Mouse (Mus musculus) heart, embryonic 14.5 days (tissue): Measurements from ENCODE around the gene Ndufaf2. TPM values are rescaled to one million over a fixed set of nuclear protein-coding genes. Genes with fewer than 3 reads are reported as not detected.

ENCODE experiments used
- ATAC-seq: fragments of 200-750 bp; cut with Nextera tagmentation; 2 replicates; pipeline ENCODE4 v1.8.0; 2017; ENCODE audit warnings: low read depth, moderate TSS enrichment; ENCODE audit not compliant: insufficient number of reproducible peaks, insufficient read depth, low FRiP score
- H3K27ac ChIP-seq, 2 experiments: fragments of 200-500 bp in 1 of 2; fragments of 300-500 bp in 1 of 2; sonication (generic) in 1 of 2; replicated peaks in 1 of 2; 2 replicates each; pipeline ENCODE4 v1.5.1; 2012 to 2014; ENCODE audit warnings: low read depth in 2 of 2, low read length in 2 of 2, control low read depth in 1 of 2, mild to moderate bottlenecking in 1 of 2, mixed read lengths in 1 of 2; ENCODE audit not compliant: control insufficient read depth in 1 of 2, insufficient read depth in 1 of 2
- H3K27me3 ChIP-seq: fragments of 300-500 bp; sonication (generic); 2 replicates; pipeline ENCODE4 v1.6.1; 2014; ENCODE audit warnings: mild to moderate bottlenecking, low read length, control low read depth; ENCODE audit not compliant: control insufficient read depth, insufficient read depth
- H3K36me3 ChIP-seq: fragments of 300-500 bp; sonication (generic); 2 replicates; pipeline ENCODE4 v1.6.1; 2014; ENCODE audit warnings: mild to moderate bottlenecking, control low read depth, low read length, mixed read lengths; ENCODE audit not compliant: control insufficient read depth, insufficient read depth
- H3K4me1 ChIP-seq, 2 experiments: fragments of 200-500 bp in 1 of 2; fragments of 300-500 bp in 1 of 2; sonication (generic) in 1 of 2; 2 replicates each; pipeline ENCODE4 v1.6.1; 2012 to 2014; ENCODE audit warnings: low read length in 2 of 2, control low read depth in 1 of 2, mixed read lengths in 1 of 2; ENCODE audit not compliant: control insufficient read depth in 2 of 2, insufficient read depth in 2 of 2
- H3K4me2 ChIP-seq: fragments of 300-500 bp; sonication (generic); 2 replicates; pipeline ENCODE4 v1.6.1; 2014; ENCODE audit warnings: mild to moderate bottlenecking, low read length
- H3K4me3 ChIP-seq, 2 experiments: fragments of 200-500 bp in 1 of 2; fragments of 300-500 bp in 1 of 2; sonication (generic) in 1 of 2; 2 replicates each; pipeline ENCODE4 v1.5.1; 2012 to 2014; ENCODE audit warnings: low read length in 2 of 2, mild to moderate bottlenecking in 2 of 2, control low read depth in 1 of 2, low read depth in 1 of 2, moderate library complexity in 1 of 2; ENCODE audit not compliant: control insufficient read depth in 1 of 2, insufficient read depth in 1 of 2
- H3K9ac ChIP-seq: fragments of 300-500 bp; sonication (generic); 2 replicates; pipeline ENCODE4 v1.6.1; 2014; ENCODE audit warnings: mild to moderate bottlenecking, low read length
- H3K9me3 ChIP-seq: fragments of 300-500 bp; sonication (generic); 2 replicates; pipeline ENCODE4 v1.6.1; 2016; ENCODE audit warnings: low read length, control low read depth; ENCODE audit not compliant: control insufficient read depth
- WGBS: fragments of 180-500 bp; shearing (Covaris S2); extraction: QIAGEN DNeasy Blood & Tissue Kit; methylation state at CpG from one replicate; pipeline ENCODE4 v1.1.7; 2014; 5-methylcytosine and 5-hydroxymethylcytosine counted together
- polyA plus RNA-seq: library from polyadenylated mRNA; unstranded; fragments of >200 nt; fragmentation: Nextera tagmentation; extraction: Ambion mirVana; gene quantifications from 2 replicates; pipeline ENCODE4 v1.2.1, GENCODE M21; 2014

Ndufaf2 gene
- polyA plus RNA-seq, 1 experiment from 2014 or later = 56.8 TPM

DNA sequence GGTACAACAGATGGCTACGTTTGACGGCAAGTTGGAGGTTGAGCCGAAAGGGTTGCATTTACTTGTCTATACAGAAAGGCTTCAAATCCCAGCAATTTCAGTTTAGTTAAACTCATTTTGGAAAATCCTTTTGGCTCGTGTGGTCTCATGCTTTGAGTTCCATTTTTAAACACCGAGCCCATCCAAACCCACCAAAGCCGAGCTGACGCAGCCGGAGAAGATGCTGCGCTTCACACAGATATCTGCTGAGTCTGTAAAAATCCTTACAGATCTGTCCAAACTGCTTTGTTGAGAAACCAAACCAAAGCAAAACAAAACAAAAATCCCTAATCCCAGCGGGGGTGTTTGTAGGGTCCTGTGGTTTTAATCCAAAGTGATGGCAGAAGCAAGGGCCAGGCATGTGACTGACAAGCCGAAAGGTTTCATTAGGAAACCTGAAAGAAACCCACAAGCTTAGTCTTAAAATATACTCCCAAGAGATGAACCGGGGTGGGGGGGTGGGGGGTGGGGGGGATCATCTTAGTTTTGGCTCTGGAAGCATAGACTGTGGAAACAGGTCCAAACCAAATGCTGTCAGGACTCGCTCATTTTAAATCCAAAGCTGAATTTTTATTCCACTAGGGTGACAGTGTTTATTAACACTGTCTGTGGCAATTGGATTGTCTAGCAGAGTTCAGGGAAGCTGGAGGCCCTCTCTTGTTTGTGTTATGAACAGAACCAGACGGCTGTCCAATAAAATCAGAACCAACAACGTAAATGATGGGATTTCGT, 181.4 kb downstream of the Ndufaf2 start:
- Histone ChIP-seq H3K4me2 (no peak overlapping the region), H3K27me3 (no peaks in the 10 kb centered on the region), H3K36me3 (no peaks in the 10 kb centered on the region), H3K4me3 (no peak overlapping the region), H3K27ac (no peak overlapping the region), H3K9ac (no peak overlapping the region), H3K4me1 (no peaks in the 10 kb centered on the region), H3K9me3 (no peaks in the 10 kb centered on the region)
- WGBS = 86% methylated on average over 16 of the region's 16 CpGs
- ATAC-seq = no peak

- 76% methylated on average over 4 of the region's 4 CpGs for WGBS
- H3K9ac ChIP-seq = no peak overlapping the region
- peaks cover 6 to 11% of the 10 kb centered on the region in 2 experiments; a peak in 3 of 4 replicates for H3K4me1 ChIP-seq
- no peak overlapping the region for H3K27ac ChIP-seq
- no peak for ATAC-seq
- H3K4me2 ChIP-seq = no peak overlapping the region
- H3K9me3 ChIP-seq = no peaks in the 10 kb centered on the region
- no peaks in the 10 kb centered on the region for H3K27me3 ChIP-seq
- H3K4me3 ChIP-seq = no peak overlapping the region
- H3K36me3 ChIP-seq = no peaks in the 10 kb centered on the region
These were observed 186.0 kb downstream of the Ndufaf2 start for GRCm38 (mm10) chr13:107972451-107972850.

GRCm38 (mm10) chr13:107971868-107972267, 186.6 kb downstream of the Ndufaf2 start:
- 62% methylated on average over 7 of the region's 7 CpGs for WGBS

GRCm38 (mm10) chr13:107970422-107971142, 187.8 kb downstream of the Ndufaf2 start:
- Histone ChIP-seq H3K27me3 (no peaks in the 10 kb centered on the region), H3K4me1 (peaks cover 6 to 11% of the 10 kb centered on the region in 2 experiments; a peak in 3 of 4 replicates), H3K27ac (no peak overlapping the region), H3K4me2 (peak overlapping the region; percentile 58), H3K4me3 (peak overlapping the region in 1 of 2 experiments; percentile 4; a peak in 1 of 4 replicates), H3K36me3 (no peaks in the 10 kb centered on the region), H3K9me3 (no peaks in the 10 kb centered on the region), H3K9ac (no peak overlapping the region)
- peak; percentile 66 for ATAC-seq
- 51% methylated on average over 11 of the region's 11 CpGs for WGBS

More at GRCm38 (mm10) chr13:107971868-107972267, 186.6 kb downstream of the Ndufaf2 start:
- Histone ChIP-seq H3K36me3 (no peaks in the 10 kb centered on the region), H3K4me2 (no peak overlapping the region), H3K9me3 (no peaks in the 10 kb centered on the region), H3K27me3 (no peaks in the 10 kb centered on the region), H3K9ac (no peak overlapping the region), H3K4me3 (no peak overlapping the region), H3K27ac (no peak overlapping the region), H3K4me1 (peaks cover 6 to 11% of the 10 kb centered on the region in 2 experiments; a peak in 3 of 4 replicates)
- ATAC-seq = no peak

DNA sequence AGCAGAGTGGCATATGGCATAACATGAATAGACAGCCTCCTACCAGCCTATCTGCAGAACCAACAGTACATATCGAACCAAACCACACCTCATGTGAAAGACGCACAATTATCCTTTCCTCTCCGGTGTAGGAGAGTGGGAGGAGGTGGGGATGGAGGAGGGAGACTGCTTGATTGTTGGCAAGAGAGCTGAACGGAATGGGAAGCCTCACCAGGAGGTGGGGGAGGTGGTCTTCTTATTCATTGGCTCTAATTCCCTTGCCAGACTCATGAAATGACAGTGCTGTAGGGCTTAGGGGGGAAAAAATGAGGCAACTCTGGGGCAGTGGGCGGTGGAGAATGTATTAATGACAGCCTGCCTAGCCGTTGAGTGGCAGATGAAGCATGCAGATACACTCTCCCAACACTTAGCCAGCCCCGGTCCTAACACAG, 188.4 kb downstream of the Ndufaf2 start:
- no peak overlapping the region for H3K9ac ChIP-seq
- no peaks in the 10 kb centered on the region for H3K36me3 ChIP-seq
- peak; percentile 43 for ATAC-seq
- peak overlapping the region in 1 of 2 experiments; percentile 4; a peak in 1 of 4 replicates for H3K4me3 ChIP-seq
- H3K27ac ChIP-seq = no peak overlapping the region
- peaks cover 6 to 11% of the 10 kb centered on the region in 2 experiments; a peak in 3 of 4 replicates for H3K4me1 ChIP-seq
- peak overlapping the region; percentile 58 for H3K4me2 ChIP-seq
- H3K9me3 ChIP-seq = no peaks in the 10 kb centered on the region
- H3K27me3 ChIP-seq = no peaks in the 10 kb centered on the region
- 12% methylated on average over 7 of the region's 7 CpGs for WGBS

GRCm38 (mm10) chr13:107964616-107965015, 193.8 kb downstream of the Ndufaf2 start:
- 53% methylated on average over 7 of the region's 7 CpGs for WGBS

GRCm38 (mm10) chr13:107963471-107963870, 195.0 kb downstream of the Ndufaf2 start:
- no peak overlapping the region for H3K4me3 ChIP-seq
- peaks cover 14 to 15% of the 10 kb centered on the region in 2 experiments; a peak in 3 of 4 replicates for H3K4me1 ChIP-seq
- no peak for ATAC-seq
- no peak overlapping the region for H3K4me2 ChIP-seq
- H3K27ac ChIP-seq = no peak overlapping the region
- H3K9me3 ChIP-seq = no peaks in the 10 kb centered on the region
- WGBS = 56% methylated on average over 11 of the region's 11 CpGs
- H3K9ac ChIP-seq = no peak overlapping the region
- no peaks in the 10 kb centered on the region for H3K27me3 ChIP-seq
- no peaks in the 10 kb centered on the region for H3K36me3 ChIP-seq

More at GRCm38 (mm10) chr13:107964616-107965015, 193.8 kb downstream of the Ndufaf2 start:
- no peak overlapping the region for H3K4me3 ChIP-seq
- H3K4me2 ChIP-seq = no peak overlapping the region
- peaks cover 14 to 15% of the 10 kb centered on the region in 2 experiments; a peak in 3 of 4 replicates for H3K4me1 ChIP-seq
- H3K36me3 ChIP-seq = no peaks in the 10 kb centered on the region
- H3K27me3 ChIP-seq = no peaks in the 10 kb centered on the region
- no peak overlapping the region for H3K27ac ChIP-seq
- H3K9me3 ChIP-seq = no peaks in the 10 kb centered on the region
- H3K9ac ChIP-seq = no peak overlapping the region
- ATAC-seq = no peak
